ENCODE assay signal across 29 mouse cellular contexts in genomic region chr14:47229796-47230376, GRCm38 (mm10). TPM values are rescaled to one million over a fixed set of nuclear protein-coding genes. Genes with fewer than 3 reads are reported as not detected.
DNase-seq lines count a peak whose midpoint lies in the region; ATAC-seq and TF ChIP-seq lines count a peak whose summit lies in the region.
"Had no signal": no experiment of that assay in that cellular context is flagged by ENCODE, and none has a peak within 500 bp of the region (broad histone marks: within the 10 kb centered on the region; RNA-seq: fewer than 3 reads in every experiment).

No protein-coding gene starts in this region.

- no peak for ATAC-seq in embryonic facial prominence, embryonic 14.5 days (ENCODE audit: low read depth)
- no peak for ATAC-seq in heart, embryonic 12.5 days (ENCODE audit: insufficient number of reproducible peaks, low FRiP score)
- no peak for ATAC-seq in heart, embryonic 11.5 days (replicated peaks; ENCODE audit: insufficient number of reproducible peaks, low FRiP score, low TSS enrichment)
- no peak for ATAC-seq in heart, postnatal 0 days (ENCODE audit: insufficient read depth, low read depth)
- ATAC-seq in hindbrain, embryonic 12.5 days (ENCODE audit: low FRiP score), result no peak
- ATAC-seq: forebrain, postnatal 0 days; inflammation-experienced regulatory T-cells, adult 6 months; midbrain, embryonic 16.5 days; Patski had no signal

- H3K36me3 ChIP-seq in embryonic facial prominence, embryonic 14.5 days (ENCODE audit: control insufficient read depth, insufficient read depth, low read length), result no peaks in the 10 kb centered on the region
- H3K36me3 ChIP-seq in embryonic facial prominence, embryonic 10.5 days (replicated peaks), result no peaks in the 10 kb centered on the region
- no peaks in the 10 kb centered on the region for H3K36me3 ChIP-seq in heart, embryonic 12.5 days
- H3K36me3 ChIP-seq in heart, embryonic 11.5 days (ENCODE audit: control insufficient read depth, insufficient read depth, low read length), result no peaks in the 10 kb centered on the region
- no peaks in the 10 kb centered on the region for H3K36me3 ChIP-seq in heart, postnatal 0 days (replicated peaks; ENCODE audit: control insufficient read depth, insufficient read depth, low read length)
- H3K36me3 ChIP-seq in hindbrain, embryonic 12.5 days, result no peaks in the 10 kb centered on the region
- H3K36me3 ChIP-seq: embryonic facial prominence, embryonic 15.5 days; forebrain, embryonic 12.5 days; hindbrain, embryonic 15.5 days; liver, embryonic 15.5 days; midbrain, embryonic 10.5 days; neural tube, embryonic 13.5 days had no signal

- no peaks in the 10 kb centered on the region for H3K27me3 ChIP-seq in embryonic facial prominence, embryonic 14.5 days (replicated peaks; ENCODE audit: control insufficient read depth, insufficient read depth, low read length)
- no peaks in the 10 kb centered on the region for H3K27me3 ChIP-seq in embryonic facial prominence, embryonic 10.5 days (replicated peaks; ENCODE audit: low read depth, poor library complexity, severe bottlenecking)
- no peaks in the 10 kb centered on the region for H3K27me3 ChIP-seq in heart, embryonic 12.5 days (replicated peaks)
- no peaks in the 10 kb centered on the region for H3K27me3 ChIP-seq in heart, embryonic 11.5 days (ENCODE audit: control insufficient read depth, insufficient read depth, low read length)
- H3K27me3 ChIP-seq in heart, postnatal 0 days (ENCODE audit: control insufficient read depth, insufficient read depth, low read length), result no peaks in the 10 kb centered on the region
- no peaks in the 10 kb centered on the region for H3K27me3 ChIP-seq in hindbrain, embryonic 12.5 days
- H3K27me3 ChIP-seq: embryonic facial prominence, embryonic 15.5 days; forebrain, embryonic 12.5 days; hindbrain, embryonic 15.5 days; neural tube, embryonic 13.5 days; Patski had no signal

- no peak overlapping the region for H3K4me2 ChIP-seq in embryonic facial prominence, embryonic 14.5 days (ENCODE audit: low read depth, low read length)
- no peak overlapping the region for H3K4me2 ChIP-seq in heart, embryonic 12.5 days
- H3K4me2 ChIP-seq in heart, embryonic 11.5 days, result no peak overlapping the region
- H3K4me2 ChIP-seq in heart, postnatal 0 days (ENCODE audit: low read depth, low read length), result no peak overlapping the region
- H3K4me2 ChIP-seq in hindbrain, embryonic 12.5 days (replicated peaks), result no peak overlapping the region
- H3K4me2 ChIP-seq: embryonic facial prominence, embryonic 15.5 days; forebrain, embryonic 12.5 days; hindbrain, embryonic 15.5 days; liver, embryonic 15.5 days; lung, embryonic 14.5 days; neural tube, embryonic 13.5 days had no signal

- no peaks in the 10 kb centered on the region for H3K4me1 ChIP-seq in embryonic facial prominence, embryonic 14.5 days (ENCODE audit: control insufficient read depth, insufficient read depth, low read length)
- no peaks in the 10 kb centered on the region for H3K4me1 ChIP-seq in embryonic facial prominence, embryonic 10.5 days
- peaks cover 9% of the 10 kb centered on the region; the same call in 1 of the 2 replicates for H3K4me1 ChIP-seq in heart, embryonic 12.5 days (replicated peaks)
- peaks cover 3% of the 10 kb centered on the region; the same call in 1 of the 2 replicates for H3K4me1 ChIP-seq in heart, embryonic 11.5 days (ENCODE audit: control insufficient read depth, insufficient read depth, low read length)
- no peaks in the 10 kb centered on the region; the same call in 1 of the 2 replicates for H3K4me1 ChIP-seq in heart, postnatal 0 days (ENCODE audit: control insufficient read depth, insufficient read depth)
- no peaks in the 10 kb centered on the region for H3K4me1 ChIP-seq in hindbrain, embryonic 12.5 days
- H3K4me1 ChIP-seq: embryonic facial prominence, embryonic 15.5 days; forebrain, embryonic 12.5 days; hindbrain, embryonic 15.5 days; midbrain, embryonic 10.5 days; neural tube, embryonic 13.5 days had no signal

- WGBS in embryonic facial prominence, embryonic 14.5 days, result 72% methylated on average over 11 of the region's 11 CpGs
- WGBS in embryonic facial prominence, embryonic 10.5 days, result 84% methylated on average over 11 of the region's 11 CpGs
- WGBS in heart, embryonic 12.5 days, result 57% methylated on average over 11 of the region's 11 CpGs
- 58% methylated on average over 11 of the region's 11 CpGs for WGBS in heart, embryonic 11.5 days (ENCODE audit: insufficient replicate concordance)
- whole genome bisulfite sequencing in heart, postnatal 0 days, result 40% methylated on average over 11 of the region's 11 CpGs
- 79% methylated on average over 11 of the region's 11 CpGs for WGBS in hindbrain, embryonic 12.5 days

- intact Hi-C loops in heart, postnatal 14 days (cut with DNase I), result no loop called here

- no peak overlapping the region for H3K9ac ChIP-seq in embryonic facial prominence, embryonic 14.5 days (ENCODE audit: low read depth, low read length)
- H3K9ac ChIP-seq in heart, embryonic 12.5 days, result no peak overlapping the region
- no peak overlapping the region for H3K9ac ChIP-seq in heart, embryonic 11.5 days (ENCODE audit: low read depth, low read length)
- H3K9ac ChIP-seq in heart, postnatal 0 days (replicated peaks; ENCODE audit: low read depth, low read length), result no peak overlapping the region
- no peak overlapping the region for H3K9ac ChIP-seq in hindbrain, embryonic 12.5 days
- H3K9ac ChIP-seq: embryonic facial prominence, embryonic 15.5 days; forebrain, embryonic 12.5 days; forebrain, postnatal 0 days; hindbrain, embryonic 15.5 days; liver, embryonic 15.5 days; lung, embryonic 14.5 days; neural tube, embryonic 13.5 days had no signal

- TF ChIP-seq EP300 in heart, postnatal 0 days (IDR thresholded peaks at IDR 0.05; ENCODE audit: low read depth), result no peak

- no peak for TF ChIP-seq CTCF in heart, postnatal 0 days (IDR thresholded peaks at IDR 0.05; ENCODE audit: low read depth)

- no peak overlapping the region for H3K27ac ChIP-seq in embryonic facial prominence, embryonic 14.5 days (replicated peaks; ENCODE audit: low read depth, low read length)
- no peak overlapping the region for H3K27ac ChIP-seq in embryonic facial prominence, embryonic 10.5 days (replicated peaks)
- H3K27ac ChIP-seq in heart, embryonic 12.5 days (ENCODE audit: poor library complexity, severe bottlenecking), result peak overlapping the region; percentile 64; the same call in 1 of the 2 replicates
- H3K27ac ChIP-seq in heart, embryonic 11.5 days (ENCODE audit: low read depth, low read length), result no peak overlapping the region
- H3K27ac ChIP-seq in heart, postnatal 0 days (ENCODE audit: low read depth), result peak overlapping the region; percentile 50
- H3K27ac ChIP-seq in hindbrain, embryonic 12.5 days, result no peak overlapping the region
- H3K27ac ChIP-seq: embryonic facial prominence, embryonic 15.5 days; forebrain, embryonic 12.5 days; hindbrain, embryonic 15.5 days; liver, embryonic 15.5 days; midbrain, embryonic 10.5 days; neural tube, embryonic 13.5 days had no signal

- no peaks in the 10 kb centered on the region for H3K9me3 ChIP-seq in embryonic facial prominence, embryonic 14.5 days (ENCODE audit: control insufficient read depth, low read length)
- 0 out of 2 replicates have a peak, but pooled peaks cover 4% of the 10 kb centered on the region for H3K9me3 ChIP-seq in embryonic facial prominence, embryonic 10.5 days
- H3K9me3 ChIP-seq in heart, embryonic 12.5 days (replicated peaks), result 0 out of 2 replicates have a peak, but pooled peaks cover 2% of the 10 kb centered on the region
- no peaks in the 10 kb centered on the region for H3K9me3 ChIP-seq in heart, embryonic 11.5 days (replicated peaks; ENCODE audit: control insufficient read depth, low read length)
- no peaks in the 10 kb centered on the region for H3K9me3 ChIP-seq in heart, postnatal 0 days (replicated peaks; ENCODE audit: control insufficient read depth, low read length)
- H3K9me3 ChIP-seq in hindbrain, embryonic 12.5 days (replicated peaks), result no peaks in the 10 kb centered on the region
- H3K9me3 ChIP-seq: embryonic facial prominence, embryonic 15.5 days; hindbrain, embryonic 15.5 days; liver, embryonic 15.5 days; neural tube, embryonic 13.5 days had no signal

- peak; percentile 48 for DNase-seq in embryonic facial prominence, embryonic 14.5 days (ENCODE audit: low spot score)
- no peak for DNase-seq in embryonic facial prominence, embryonic 10.5 days (ENCODE audit: low spot score)
- DNase-seq in heart, postnatal 0 days (ENCODE audit: low spot score), result peak; percentile 59
- DNase-seq in heart, postnatal 14 days, result no peak
- DNase-seq in lung, postnatal 14 days, result no peak
- DNase-seq: adrenal gland, postnatal 25 days; cerebellum, adult 11-12 months; cerebellum, adult 9-11 months; forebrain, postnatal 0 days; gastrocnemius, postnatal 36 days; kidney, adult 11 months; kidney, postnatal 14 days; layer of hippocampus, adult 9-11 months; lung, embryonic 14.5 days; right cerebral cortex, postnatal 4 days; thymus, adult 2 months; thymus, postnatal 36 days had no signal

- H3K4me3 ChIP-seq in embryonic facial prominence, embryonic 14.5 days (ENCODE audit: low read depth, low read length), result no peak overlapping the region
- H3K4me3 ChIP-seq in embryonic facial prominence, embryonic 10.5 days, result no peak overlapping the region
- H3K4me3 ChIP-seq in heart, embryonic 12.5 days, result no peak overlapping the region
- H3K4me3 ChIP-seq in heart, embryonic 11.5 days (ENCODE audit: low read depth, low read length), result no peak overlapping the region
- no peak overlapping the region for H3K4me3 ChIP-seq in heart, postnatal 0 days (ENCODE audit: low read depth, low read length)
- H3K4me3 ChIP-seq in hindbrain, embryonic 12.5 days, result no peak overlapping the region
- H3K4me3 ChIP-seq: embryonic facial prominence, embryonic 15.5 days; forebrain, embryonic 12.5 days; hindbrain, embryonic 15.5 days; liver, embryonic 15.5 days; midbrain, embryonic 10.5 days; neural tube, embryonic 13.5 days had no signal

RNA-seq across cellular contexts. Expression of gene Gch1, which starts 40.7 kb away (rescaled TPM):
- polyA plus RNA-seq in embryonic facial prominence, embryonic 14.5 days (2014; fragmentation: Nextera tagmentation; extraction: Ambion mirVana), result 2.1 and 2.3 TPM in 2 replicates
- 0.57 and 1.1 TPM in 2 replicates for polyA plus RNA-seq in embryonic facial prominence, embryonic 10.5 days (2016; fragmentation: Nextera tagmentation; extraction: Ambion mirVana)
- 6.8 TPM in 2 replicates for polyA plus RNA-seq in heart, embryonic 12.5 days (2016; fragmentation: Nextera tagmentation; extraction: Ambion mirVana)
- 6.7 and 7.5 TPM in 2 replicates for polyA plus RNA-seq in heart, embryonic 11.5 days (2014; fragmentation: Nextera tagmentation; extraction: Ambion mirVana)
- 7.4 and 10.2 TPM in 2 replicates for total RNA-seq in heart, postnatal 0 days (2014; rRNA removed; ENCODE audit: low replicate concordance)
- polyA plus RNA-seq in heart, postnatal 0 days (2015; fragmentation: Nextera tagmentation; extraction: Ambion mirVana), result 4.3 and 5.6 TPM in 2 replicates
- total RNA-seq in heart, postnatal 14 days (2021), result 1 to 10 TPM; 8.0 to 8.1 TPM
- 3.2 and 3.8 TPM in 2 replicates for polyA plus RNA-seq in hindbrain, embryonic 12.5 days (2016; fragmentation: Nextera tagmentation; extraction: Ambion mirVana)

RNA-seq across cellular contexts. Expression of gene Wdhd1, which starts 46.8 kb away (rescaled TPM):
- 22.0 and 26.7 TPM in 2 replicates for polyA plus RNA-seq in embryonic facial prominence, embryonic 14.5 days (2014; fragmentation: Nextera tagmentation; extraction: Ambion mirVana)
- 61.3 and 61.5 TPM in 2 replicates for polyA plus RNA-seq in embryonic facial prominence, embryonic 10.5 days (2016; fragmentation: Nextera tagmentation; extraction: Ambion mirVana)
- 22.9 and 23.1 TPM in 2 replicates for polyA plus RNA-seq in heart, embryonic 12.5 days (2016; fragmentation: Nextera tagmentation; extraction: Ambion mirVana)
- polyA plus RNA-seq in heart, embryonic 11.5 days (2014; fragmentation: Nextera tagmentation; extraction: Ambion mirVana), result 22.1 and 25.8 TPM in 2 replicates
- total RNA-seq in heart, postnatal 0 days (2014; rRNA removed; ENCODE audit: low replicate concordance), result 3.1 and 3.9 TPM in 2 replicates
- polyA plus RNA-seq in heart, postnatal 0 days (2015; fragmentation: Nextera tagmentation; extraction: Ambion mirVana), result 3.9 and 4.5 TPM in 2 replicates
- total RNA-seq in heart, postnatal 14 days (2021), result 1 to 10 TPM; 1.5 to 2.0 TPM
- polyA plus RNA-seq in hindbrain, embryonic 12.5 days (2016; fragmentation: Nextera tagmentation; extraction: Ambion mirVana), result 33.9 and 34.5 TPM in 2 replicates

RNA-seq across cellular contexts. Expression of gene Socs4, which starts 46.8 kb away (rescaled TPM):
- polyA plus RNA-seq in embryonic facial prominence, embryonic 14.5 days (2014; fragmentation: Nextera tagmentation; extraction: Ambion mirVana), result 4.2 and 4.7 TPM in 2 replicates
- 4.2 and 5.6 TPM in 2 replicates for polyA plus RNA-seq in embryonic facial prominence, embryonic 10.5 days (2016; fragmentation: Nextera tagmentation; extraction: Ambion mirVana)
- 2.4 and 3.0 TPM in 2 replicates for polyA plus RNA-seq in heart, embryonic 12.5 days (2016; fragmentation: Nextera tagmentation; extraction: Ambion mirVana)
- 3.0 and 3.9 TPM in 2 replicates for polyA plus RNA-seq in heart, embryonic 11.5 days (2014; fragmentation: Nextera tagmentation; extraction: Ambion mirVana)
- 3.3 and 4.6 TPM in 2 replicates for total RNA-seq in heart, postnatal 0 days (2014; rRNA removed; ENCODE audit: low replicate concordance)
- 1.7 and 1.9 TPM in 2 replicates for polyA plus RNA-seq in heart, postnatal 0 days (2015; fragmentation: Nextera tagmentation; extraction: Ambion mirVana)
- total RNA-seq in heart, postnatal 14 days (2021), result 10 to 100 TPM; 16.3 to 20.0 TPM
- polyA plus RNA-seq in hindbrain, embryonic 12.5 days (2016; fragmentation: Nextera tagmentation; extraction: Ambion mirVana), result 3.7 and 3.9 TPM in 2 replicates

Comparison
In these comparisons a context has a peak if more than half of its experiments do, and no peak if none do; other contexts are left out.
1. DNase-seq: peak in embryonic facial prominence, embryonic 14.5 days (single experiment) and heart, postnatal 0 days (single experiment); none in embryonic facial prominence, embryonic 10.5 days (single experiment), heart, postnatal 14 days (0 of 2) and lung, postnatal 14 days (single experiment).
2. H3K27ac ChIP-seq: peak in heart, embryonic 12.5 days (single experiment) and heart, postnatal 0 days (single experiment); none in embryonic facial prominence, embryonic 14.5 days (single experiment), embryonic facial prominence, embryonic 10.5 days (single experiment), heart, embryonic 11.5 days (single experiment) and hindbrain, embryonic 12.5 days (single experiment).